Mouse (Mus musculus) layer of hippocampus, postnatal 10 days (tissue): ENCODE data around the gene Il6ra. TPM values are rescaled to one million over a fixed set of nuclear protein-coding genes. Genes with fewer than 3 reads are reported as not detected.

Experiments used
- total RNA-seq, 2 experiments: library from RNA; stranded (reverse); gene quantifications; 2 replicates each; pipeline ENCODE4 v1.2.3; 2021

The Il6ra gene
- total RNA-seq, 2 experiments from 2014 or later = 4.2 to 4.7 TPM

Other genes starting within 250 kb of the Il6ra start
- gene Adar, start 198.2 kb downstream of the Il6ra start, total RNA-seq = 10 to 100 TPM; 82.7 to 85.8 TPM
- 10 to 100 TPM; 26.3 to 26.4 TPM for gene Chrnb2, start 148.6 kb downstream of the Il6ra start, total RNA-seq
- 10 to 100 TPM; 78.9 to 80.0 TPM for gene Ube2q1, start 139.6 kb downstream of the Il6ra start, total RNA-seq
- 1 to 10 TPM; 4.0 to 4.2 TPM for gene She, start 81.8 kb downstream of the Il6ra start, total RNA-seq
- gene Atp8b2, start 50.3 kb upstream of the Il6ra start, total RNA-seq = 10 to 100 TPM; 79.5 to 90.1 TPM
- 10 to 100 TPM; 60.7 to 67.3 TPM for gene Hax1, start 85.6 kb upstream of the Il6ra start, total RNA-seq
- 10 to 100 TPM; 83.5 to 91.6 TPM for gene 4933434E20Rik, start 138.4 kb upstream of the Il6ra start, total RNA-seq
- 100 to 1,000 TPM; 146 to 188 TPM for gene Ubap2l, start 139.4 kb upstream of the Il6ra start, total RNA-seq
- 100 to 1,000 TPM; 245 to 256 TPM for gene Tpm3, start 159.5 kb upstream of the Il6ra start, total RNA-seq
- under 1 TPM; 0.36 to 0.50 TPM for gene Nup210l, start 190.9 kb upstream of the Il6ra start, total RNA-seq